Mouse (Mus musculus): ENCODE measurements around the gene T2.

- TF ChIP-seq CTCF (IDR thresholded peaks at IDR 0.05; ENCODE audit: extremely low read depth, insufficient read depth, insufficient read length, insufficient replicate concordance) (no peak), POLR2A (IDR thresholded peaks at IDR 0.05; ENCODE audit: low read depth, low read length) (no peak)
Measured at GRCm38 (mm10) chr17:8429896-8430295, 74.1 kb downstream of the T2 start.
